Mouse (Mus musculus): ENCODE data around the gene Rnf149.

The Rnf149 gene

DNA sequence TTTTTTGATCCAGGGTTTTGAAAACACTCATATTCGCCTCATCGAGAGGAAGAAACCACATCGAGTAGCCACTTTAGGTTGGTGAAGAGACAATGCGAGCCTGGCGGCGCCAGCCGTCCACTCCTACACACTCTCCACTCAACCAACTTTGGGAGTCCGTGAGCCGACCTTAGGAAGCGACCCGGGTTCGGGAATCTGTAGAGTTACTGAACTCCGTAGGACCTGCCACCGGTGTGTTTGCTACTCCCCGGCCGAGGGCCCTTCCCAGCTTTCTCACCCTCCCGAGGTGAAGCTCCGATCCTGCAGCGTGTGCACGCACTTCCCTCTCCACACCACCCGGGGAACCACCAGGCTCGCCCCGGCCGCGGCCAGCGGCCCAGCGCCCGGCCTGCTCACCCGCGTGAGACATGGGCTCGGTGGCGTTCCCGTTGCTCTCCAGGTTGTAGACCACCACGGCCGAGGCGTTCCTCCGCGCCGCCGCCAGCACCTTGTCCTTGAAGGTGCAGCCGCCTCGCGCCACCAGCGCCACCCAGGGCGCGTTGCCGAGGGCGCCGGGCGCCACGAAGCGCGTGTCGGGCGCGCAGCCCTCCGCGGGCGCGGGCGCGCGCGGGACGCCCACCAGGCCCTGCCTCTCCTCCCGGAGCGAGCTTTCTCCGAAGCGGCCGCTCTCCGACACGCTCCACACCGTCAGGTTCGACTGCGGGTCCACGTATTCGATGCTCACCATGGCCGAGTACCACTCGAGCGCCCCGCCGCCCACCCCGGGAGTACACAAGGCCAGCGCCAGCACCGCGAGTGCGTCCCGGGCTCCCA lies 568 bp downstream of the Rnf149 start:
- peak; percentile 76 for ATAC-seq (ENCODE audit: insufficient number of reproducible peaks, low FRiP score, low TSS enrichment)

DNA sequence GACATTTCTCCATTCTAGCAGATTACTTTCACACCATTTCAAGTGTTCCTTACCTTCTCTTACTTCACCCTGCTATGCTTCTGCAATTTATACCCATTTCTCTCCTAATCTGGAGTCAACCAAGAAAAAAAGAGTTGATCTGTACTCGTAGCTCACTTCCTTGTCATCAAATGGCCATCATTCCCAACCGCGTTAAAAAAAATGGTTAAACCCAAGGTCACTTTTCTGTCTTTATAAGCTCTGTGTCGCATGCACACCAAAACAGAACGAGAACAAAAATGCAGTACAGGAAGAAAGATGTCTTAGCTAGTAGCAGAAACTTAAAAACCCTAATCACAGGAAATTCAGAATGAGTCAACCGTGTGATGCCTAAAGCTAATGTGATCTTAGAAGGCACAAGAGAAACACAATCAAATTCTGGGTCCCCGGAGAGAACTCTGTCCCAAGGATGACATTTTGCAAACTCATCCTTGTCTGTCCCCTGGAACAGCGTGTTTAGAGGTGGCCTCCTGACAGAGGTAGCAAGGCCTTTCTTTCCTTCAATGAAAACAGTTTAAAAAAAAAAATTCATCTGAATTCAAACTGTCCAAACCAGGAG lies 1.3 kb downstream of the Rnf149 start:
- no peak for ATAC-seq (ENCODE audit: insufficient number of reproducible peaks, low FRiP score, low TSS enrichment)

DNA sequence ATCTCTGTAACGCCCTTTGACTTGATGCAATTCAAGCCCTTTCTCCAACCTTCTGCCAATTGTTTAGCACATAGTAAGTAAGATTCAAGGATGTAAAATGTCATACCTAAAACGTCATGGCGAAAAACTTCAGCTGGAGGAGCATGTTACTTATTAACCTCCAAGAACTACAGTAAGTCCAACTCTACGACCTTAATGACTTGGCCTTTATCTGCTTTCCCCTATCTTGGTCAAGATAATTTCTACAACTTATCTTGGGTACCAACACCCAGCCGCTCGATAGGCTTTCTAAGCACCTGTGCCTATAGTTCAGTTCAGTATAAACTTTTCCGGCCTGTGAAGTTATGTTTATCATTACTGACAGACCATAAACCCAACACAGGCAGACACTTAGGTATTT lies 3.3 kb downstream of the Rnf149 start:
- no peak for ATAC-seq (ENCODE audit: insufficient number of reproducible peaks, low FRiP score, low TSS enrichment)

DNA sequence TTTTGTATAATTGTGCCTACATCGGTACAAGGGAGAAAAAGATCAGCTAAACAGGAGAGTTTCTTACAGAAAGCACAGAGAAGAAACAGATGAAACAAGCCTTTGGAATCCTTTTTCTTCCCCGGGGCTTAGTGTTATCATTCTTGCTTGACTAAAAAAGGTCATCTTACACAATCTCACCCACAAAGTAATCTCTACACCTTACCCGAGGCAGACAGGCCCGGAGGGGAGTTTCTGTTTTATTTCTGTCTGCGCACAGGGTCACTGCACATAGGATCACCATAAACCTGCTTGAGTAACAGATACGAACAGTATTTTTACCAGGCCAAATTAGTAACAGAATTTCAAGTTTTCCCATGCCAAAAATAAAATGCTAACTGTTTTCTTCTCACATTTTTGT lies 5.6 kb downstream of the Rnf149 start:
- ATAC-seq (ENCODE audit: insufficient number of reproducible peaks, low FRiP score, low TSS enrichment), result no peak

DNA sequence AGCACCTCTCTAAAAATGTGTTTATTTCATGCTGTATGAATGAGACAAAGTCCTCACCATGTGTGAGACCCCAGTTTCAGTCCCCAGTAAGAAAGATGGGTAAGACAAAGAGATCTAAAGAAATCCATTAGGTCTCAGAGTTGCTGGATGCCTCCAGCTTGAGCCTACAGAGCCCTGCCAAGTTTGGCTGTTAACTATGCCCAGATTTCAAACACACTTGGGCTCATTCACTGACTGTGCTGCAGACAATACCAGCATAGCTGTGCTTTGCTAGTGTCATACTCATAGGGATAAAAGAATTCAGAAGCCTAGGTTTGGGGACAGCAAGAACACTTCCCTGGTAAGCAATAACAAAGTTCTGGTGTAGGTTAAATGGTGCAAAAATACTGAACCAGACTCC lies 9.1 kb downstream of the Rnf149 start:
- ATAC-seq (ENCODE audit: insufficient number of reproducible peaks, low FRiP score, low TSS enrichment), result no peak

DNA sequence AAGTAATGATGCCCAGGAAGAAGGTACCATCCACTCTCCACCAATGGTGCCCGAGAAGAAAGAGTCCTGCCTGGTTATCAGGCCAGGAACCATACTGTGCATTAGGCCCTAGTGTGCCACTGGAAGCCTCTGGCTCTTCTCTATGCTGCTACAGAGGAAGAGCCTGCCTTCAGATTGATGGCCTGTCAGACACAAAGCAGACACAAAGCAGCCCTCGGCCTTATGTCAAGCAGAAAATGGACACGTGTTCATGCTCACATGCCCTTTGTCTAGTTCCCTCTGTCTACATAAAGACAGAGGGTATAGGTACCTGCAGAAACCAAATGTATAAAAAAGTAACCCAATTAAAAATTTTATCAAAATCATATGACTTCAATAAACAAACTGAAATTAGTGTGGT lies 12.6 kb downstream of the Rnf149 start:
- no peak for ATAC-seq (ENCODE audit: insufficient number of reproducible peaks, low FRiP score, low TSS enrichment)

DNA sequence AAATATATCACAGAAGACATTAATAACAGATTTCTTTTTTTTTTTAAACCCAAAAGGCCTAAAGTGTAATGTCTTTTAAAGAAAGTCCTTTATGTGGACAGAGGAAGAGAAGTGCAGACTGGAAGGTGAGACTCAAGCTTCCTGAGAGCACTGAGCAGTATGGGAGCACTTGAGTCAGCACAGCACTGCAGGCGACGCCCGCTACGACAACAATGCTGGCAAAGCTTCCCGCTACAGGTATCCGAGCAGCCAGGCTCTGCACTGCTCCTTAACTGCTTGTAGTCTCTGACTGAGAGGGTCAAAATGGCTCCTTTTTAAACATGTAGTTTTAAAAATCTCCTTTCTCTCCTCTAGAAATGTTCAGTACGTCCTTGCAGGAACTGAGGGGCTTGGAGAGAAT lies 14.0 kb downstream of the Rnf149 start:
- no peak for ATAC-seq (ENCODE audit: insufficient number of reproducible peaks, low FRiP score, low TSS enrichment)

DNA sequence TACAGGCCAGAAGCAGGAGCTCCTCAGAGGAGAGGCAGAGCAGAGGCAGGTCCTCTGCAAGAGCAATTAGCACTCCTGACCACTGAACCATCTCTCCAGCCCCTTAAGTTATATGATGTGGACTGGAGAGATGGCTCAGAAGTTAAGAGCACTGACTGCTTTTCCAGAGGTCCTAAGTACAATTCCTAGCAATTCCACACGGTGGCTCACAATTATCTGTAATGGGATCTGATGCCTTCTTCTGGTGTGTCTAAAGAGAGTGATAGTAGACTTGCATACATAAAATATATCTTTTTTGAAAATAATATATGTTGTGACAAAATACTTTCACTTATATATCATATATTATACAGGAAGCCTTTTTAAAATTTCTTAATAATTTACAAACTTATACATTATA lies 15.3 kb downstream of the Rnf149 start:
- ATAC-seq (ENCODE audit: insufficient number of reproducible peaks, low FRiP score, low TSS enrichment), result no peak

DNA sequence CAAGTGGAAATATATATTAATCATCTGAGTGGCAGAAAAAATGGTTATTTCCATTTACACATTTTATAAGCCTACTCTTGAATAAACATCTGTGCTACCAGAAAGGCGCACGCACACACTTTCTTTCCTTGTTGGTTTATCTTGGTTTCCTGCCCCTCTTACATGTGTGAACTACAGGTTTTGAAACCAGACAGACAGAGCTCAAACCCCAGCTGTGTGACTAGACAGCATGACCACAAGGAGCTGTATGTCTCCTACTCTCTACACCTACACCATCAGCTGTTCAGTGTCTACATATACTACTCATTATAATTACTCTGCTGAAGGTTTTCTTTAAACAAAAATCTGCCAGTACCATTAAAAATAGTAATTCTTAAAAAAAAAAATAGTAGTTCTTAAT lies 18.2 kb downstream of the Rnf149 start:
- no peak for ATAC-seq (ENCODE audit: insufficient number of reproducible peaks, low FRiP score, low TSS enrichment)

DNA sequence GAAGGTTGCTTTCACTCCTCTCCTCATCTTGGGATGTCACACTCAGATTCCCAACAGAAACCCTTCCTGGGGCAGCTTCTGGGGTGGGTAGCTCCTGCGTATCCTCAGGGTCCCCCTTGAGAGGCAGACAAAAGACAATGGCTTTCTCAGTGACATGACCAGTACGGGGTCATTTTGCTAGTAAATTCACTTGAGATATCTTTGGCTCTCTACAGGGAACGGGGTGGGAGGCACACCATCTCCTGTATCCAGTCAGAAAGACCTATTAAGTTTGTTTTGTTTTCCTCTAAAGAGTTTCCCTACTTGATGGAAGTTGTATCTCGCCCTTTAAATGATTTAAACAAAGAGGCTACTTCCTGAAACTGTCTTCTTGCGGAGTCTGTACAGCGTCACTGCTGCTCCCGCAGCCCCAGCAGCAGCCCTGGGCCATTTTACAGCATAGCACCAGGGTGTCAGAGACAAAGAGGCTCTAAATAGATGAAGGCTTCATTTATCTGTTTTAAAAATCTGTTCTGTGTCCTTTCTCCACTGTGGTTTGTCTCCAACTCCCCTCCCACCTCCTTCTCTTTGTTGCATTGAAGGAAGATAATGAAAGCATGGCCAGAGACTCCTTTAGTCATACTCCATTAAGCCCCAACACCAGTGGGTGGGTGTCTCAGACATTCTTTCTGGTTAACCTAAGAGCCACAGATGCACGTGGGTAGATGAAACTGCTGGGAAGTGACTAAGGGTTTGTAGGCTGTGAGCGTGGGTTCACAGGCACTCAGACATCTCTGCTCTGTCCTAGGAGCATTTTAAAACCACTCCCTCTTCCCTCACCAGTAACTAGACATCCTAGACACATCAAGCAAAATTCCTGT lies 21.4 kb downstream of the Rnf149 start:
- no peak for ATAC-seq (ENCODE audit: insufficient number of reproducible peaks, low FRiP score, low TSS enrichment)

DNA sequence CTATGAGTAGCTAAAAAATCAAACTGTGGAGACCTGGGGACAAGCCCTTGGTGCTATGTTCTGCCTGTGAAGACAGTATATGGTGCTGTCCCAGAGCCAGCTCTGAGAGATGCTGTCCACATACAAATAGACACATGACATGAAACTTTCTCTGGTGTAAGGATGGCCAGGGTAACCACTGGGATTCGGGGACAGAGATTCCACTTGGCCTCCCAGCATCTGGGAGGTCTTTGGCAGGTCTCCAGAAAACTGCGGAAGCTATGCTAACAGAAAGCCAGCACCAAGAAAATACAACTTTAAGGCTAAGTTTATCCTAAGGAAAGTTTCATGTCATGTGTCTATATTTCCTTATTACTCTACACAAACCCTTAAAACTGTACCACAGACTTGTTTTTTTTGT lies 27.4 kb downstream of the Rnf149 start:
- no peak for ATAC-seq (ENCODE audit: insufficient number of reproducible peaks, low FRiP score, low TSS enrichment)

DNA sequence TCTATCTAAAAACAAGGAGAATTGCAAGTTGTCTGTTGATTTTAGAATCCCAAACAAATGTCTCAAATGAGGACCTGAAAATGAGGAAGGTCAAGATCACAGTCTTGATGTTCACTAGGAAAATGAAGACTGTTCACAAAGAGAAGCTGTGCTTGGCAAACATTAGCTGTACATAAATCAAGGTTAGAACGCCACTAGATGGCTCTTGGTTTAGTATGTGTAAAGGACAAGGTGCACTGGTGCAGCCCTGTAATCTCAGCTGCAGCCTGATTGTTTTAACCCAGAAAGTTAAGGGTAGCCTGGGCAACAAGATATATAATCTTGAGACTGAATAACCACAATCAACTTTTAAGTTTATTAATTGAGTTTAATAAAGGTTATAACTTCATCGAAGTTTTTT lies 30.0 kb downstream of the Rnf149 start:
- ATAC-seq (ENCODE audit: insufficient number of reproducible peaks, low FRiP score, low TSS enrichment), result no peak

DNA sequence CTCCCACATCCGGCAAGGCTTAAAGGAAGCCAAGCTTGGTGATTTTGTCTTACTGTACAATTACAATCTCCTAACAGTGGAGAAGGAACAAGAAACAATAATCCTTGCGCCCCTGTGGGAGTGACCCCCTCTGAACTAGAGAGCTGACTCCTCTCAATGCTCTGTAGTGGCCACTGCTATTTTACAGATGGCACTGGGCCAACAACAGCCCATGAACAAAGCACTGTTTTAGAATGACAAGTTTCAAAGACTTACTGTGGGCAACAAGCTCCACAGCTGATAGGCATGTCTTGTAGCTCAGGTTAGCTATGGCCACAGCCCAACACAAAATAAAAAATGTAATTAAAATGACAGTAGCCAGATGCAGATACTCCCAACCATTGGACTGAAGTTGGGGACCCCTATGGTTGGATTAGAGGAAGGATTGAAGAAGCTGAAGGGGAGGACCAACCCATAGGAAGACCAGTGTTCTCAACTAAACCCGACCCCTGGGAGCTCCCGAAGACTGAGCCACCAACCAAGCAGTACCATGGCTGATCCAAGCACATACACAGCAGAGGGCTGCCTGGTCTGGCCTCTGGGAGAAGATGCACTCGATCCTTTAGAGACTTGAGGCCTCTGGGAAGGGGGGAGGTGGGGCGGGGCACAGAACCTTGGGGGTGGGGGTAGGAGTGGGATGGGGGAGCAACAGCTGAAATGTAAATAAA lies 30.9 kb downstream of the Rnf149 start:
- ATAC-seq (ENCODE audit: insufficient number of reproducible peaks, low FRiP score, low TSS enrichment), result no peak

DNA sequence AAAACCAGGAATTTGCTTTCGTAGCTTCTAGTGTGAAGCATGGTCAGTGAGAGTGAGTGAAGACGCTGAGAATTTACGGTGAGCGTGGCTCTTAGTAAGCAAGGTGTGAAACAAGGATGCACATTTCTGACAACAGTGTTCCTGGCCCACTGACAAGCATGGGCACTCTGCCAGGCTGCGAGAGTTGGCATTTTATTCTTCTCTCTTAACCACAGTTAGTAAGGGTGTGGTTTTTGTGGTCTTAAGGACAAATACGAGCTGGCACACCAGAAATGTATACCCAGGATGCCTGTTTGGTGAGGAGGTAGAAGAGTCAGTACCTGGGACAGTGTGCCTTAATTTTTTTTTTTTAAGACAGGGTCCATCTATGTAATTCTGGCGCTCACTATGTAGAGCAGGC lies 31.6 kb downstream of the Rnf149 start:
- no peak for ATAC-seq (ENCODE audit: insufficient number of reproducible peaks, low FRiP score, low TSS enrichment)

DNA sequence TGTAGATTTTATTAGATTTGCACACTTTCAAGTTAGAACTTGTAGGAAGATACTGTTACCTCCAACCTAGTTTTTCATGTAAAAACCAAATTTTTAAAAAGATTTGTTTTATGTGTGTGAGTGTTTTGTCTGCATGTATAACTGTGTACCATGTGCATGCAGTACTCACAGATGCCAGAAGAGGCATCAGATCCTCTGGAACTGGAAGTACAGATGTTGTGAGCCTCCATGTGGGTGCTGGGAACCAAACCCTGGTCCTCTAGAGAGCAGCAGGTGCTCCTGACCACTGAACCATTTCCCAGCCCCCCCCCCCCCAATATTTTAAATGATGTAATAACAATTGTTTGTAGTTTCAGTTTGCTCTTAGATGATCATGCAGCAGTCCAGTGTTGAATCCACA lies 36.6 kb downstream of the Rnf149 start:
- ATAC-seq (ENCODE audit: insufficient number of reproducible peaks, low FRiP score, low TSS enrichment), result no peak

DNA sequence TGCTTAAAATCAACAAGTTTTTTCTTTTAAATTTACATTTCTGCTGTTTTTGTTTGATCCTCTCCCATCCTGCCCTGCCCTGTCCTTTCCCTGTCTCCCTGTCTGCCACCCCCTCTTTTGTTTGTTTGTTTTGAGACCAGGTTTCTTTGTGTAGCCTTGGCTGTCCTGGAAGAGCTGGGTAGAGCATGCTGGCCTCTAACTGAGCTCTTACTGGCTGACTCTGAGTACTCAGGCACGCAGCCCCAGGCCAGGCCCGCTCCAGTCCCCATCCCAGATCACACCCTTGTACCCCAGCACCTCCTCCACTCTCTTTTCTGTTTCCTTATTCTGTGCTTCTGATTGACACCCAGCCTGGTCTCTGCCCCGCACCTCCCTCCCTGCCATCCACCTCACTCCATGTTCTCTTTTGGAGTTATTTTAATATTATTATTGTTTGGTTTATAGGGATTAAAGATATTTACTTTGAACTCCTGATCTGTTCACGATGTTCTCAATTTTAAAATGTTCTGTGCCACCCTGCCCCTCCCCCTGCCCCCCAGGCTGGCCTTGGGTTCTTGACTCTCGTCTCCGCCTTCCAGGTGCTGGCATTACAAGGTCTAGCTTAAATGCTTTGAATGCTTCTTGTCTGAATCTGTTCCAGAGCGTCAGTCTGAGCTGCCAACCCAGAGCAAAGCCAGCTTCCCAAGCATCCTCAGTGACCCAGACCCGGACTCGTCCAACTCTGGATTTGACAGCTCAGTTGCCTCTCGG lies 39.4 kb downstream of the Rnf149 start:
- no peak for ATAC-seq (ENCODE audit: insufficient number of reproducible peaks, low FRiP score, low TSS enrichment)

DNA sequence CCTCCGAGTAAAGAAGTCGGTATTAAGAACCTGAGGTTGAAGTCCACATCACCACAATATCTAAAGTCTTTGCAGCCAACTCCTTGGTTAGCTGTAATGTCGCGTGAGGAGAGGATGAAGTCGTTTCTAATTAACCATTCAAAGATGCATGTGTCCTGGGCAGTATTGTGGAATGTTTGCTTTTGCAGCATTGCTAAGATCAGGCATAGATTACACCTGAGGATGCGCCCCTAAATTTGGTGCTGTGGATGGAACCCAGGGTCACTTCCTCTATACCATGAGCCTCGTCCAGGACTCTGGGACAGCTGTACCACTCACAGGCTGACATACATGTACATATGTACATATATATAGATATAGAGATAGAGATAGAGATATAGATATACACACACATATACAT lies 40.5 kb downstream of the Rnf149 start:
- no peak for ATAC-seq (ENCODE audit: insufficient number of reproducible peaks, low FRiP score, low TSS enrichment)

DNA sequence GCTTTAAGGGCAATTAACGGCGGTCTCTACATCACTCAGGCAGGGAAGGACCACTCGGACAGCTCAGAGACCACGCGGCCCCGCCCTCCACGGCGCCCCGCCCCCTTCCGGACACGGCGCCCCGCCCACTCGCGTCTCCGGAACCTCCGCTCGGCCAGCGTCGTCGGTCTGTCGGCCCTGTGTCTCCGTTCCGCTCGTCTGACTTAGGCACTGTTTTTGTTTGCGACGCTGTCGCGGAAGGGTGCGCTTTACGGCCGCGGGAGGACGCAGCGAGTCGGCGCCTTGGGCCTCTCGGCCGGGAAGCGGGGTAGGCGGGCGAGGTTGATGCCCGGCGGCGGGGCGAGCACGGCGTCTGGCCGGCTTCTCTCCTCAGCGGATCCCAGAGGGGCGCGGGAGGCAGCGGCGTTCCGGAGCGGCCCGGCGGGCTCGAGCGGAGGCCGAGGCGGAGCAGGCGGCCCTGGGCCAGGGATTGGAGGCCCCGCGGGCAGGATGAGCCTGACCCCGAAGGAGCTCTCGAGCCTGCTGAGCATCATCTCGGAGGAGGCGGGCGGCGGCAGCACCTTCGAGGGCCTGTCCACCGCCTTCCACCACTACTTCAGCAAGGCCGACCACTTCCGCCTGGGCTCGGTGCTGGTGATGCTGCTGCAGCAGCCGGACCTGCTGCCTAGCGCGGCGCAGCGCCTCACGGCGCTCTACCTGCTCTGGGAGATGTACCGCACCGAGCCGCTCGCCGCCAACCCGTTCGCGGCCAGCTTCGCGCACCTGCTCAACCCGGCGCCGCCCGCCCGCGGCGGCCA lies 41.5 kb downstream of the Rnf149 start:
- peak; percentile 90 for ATAC-seq (ENCODE audit: insufficient number of reproducible peaks, low FRiP score, low TSS enrichment)

DNA sequence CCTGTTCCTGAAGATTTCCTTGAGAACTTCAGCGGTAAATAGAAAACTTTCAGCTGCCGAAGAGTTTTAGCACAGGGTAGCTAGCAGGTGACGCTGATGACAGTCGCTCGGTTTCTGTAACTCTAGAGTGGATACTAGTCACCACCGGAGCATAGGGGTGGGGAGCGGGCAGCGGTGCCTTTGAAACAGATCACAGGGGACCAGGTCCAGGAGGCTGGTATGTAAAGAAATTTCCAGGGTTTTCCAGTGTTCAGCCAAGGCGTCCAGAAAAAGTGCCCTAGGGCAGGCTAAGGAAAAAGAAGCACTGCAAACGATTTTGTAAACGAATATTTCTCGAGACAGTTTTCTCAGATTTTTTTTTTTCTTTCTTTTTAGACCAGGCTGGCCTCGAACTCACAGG lies 42.4 kb downstream of the Rnf149 start, which contains the start of gene Cnot11:
Cnot11 (plus strand) TSS at position 162 of the 400 bp plus-strand sequence.
- ATAC-seq (ENCODE audit: insufficient number of reproducible peaks, low FRiP score, low TSS enrichment), result no peak

Data from cerebellum, adult (tissue).